Mouse (Mus musculus): Measurements from ENCODE around the gene Slc6a12. TPM values are rescaled to one million over a fixed set of nuclear protein-coding genes. Genes with fewer than 3 reads are reported as not detected.

Slc6a12 gene
- polyA plus RNA-seq, 1 experiment, result not detected

DNA sequence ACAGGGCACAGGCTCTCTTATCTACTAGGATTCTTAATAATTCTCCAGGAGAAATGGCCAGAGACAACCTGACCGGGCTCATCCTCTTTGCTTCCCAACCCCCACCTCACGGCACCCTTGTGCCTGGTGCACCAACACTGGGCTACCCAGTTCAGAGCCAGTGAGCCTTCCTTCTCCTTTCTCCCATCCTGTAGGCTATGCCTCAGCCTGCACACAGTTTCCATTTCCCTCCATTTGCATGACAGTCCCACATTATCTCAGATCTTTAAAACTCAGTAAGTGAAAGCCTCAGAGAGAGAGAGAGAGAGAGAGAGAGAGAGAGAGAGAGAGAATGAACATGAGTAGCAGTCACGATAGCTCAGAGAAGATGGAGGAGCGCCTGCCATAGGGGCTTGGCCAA lies 35.4 kb downstream of the Slc6a12 start:
- no peak for TF ChIP-seq GATA1 (IDR thresholded peaks at IDR 0.05; ENCODE audit: low read length)

DNA sequence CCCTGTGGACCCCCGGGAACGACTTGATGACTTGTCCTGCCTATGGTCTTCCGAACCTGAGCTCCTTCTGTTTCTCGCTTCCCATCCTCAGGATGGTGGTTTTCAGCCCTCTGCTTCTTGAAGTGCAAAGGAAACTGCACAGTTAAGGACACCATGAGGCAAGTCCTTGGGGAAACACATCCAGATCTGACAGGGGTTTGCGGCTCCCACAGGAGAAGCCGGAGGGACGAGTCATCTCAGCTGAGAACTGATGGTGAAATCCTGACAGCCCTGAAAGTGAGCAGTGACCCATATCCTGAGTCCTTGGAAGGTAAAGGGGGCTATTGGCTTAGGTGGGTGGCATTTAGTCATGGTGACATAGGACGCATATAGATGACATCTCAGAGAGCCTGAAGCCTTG lies 37.7 kb downstream of the Slc6a12 start:
- TF ChIP-seq GATA1 (IDR thresholded peaks at IDR 0.05; ENCODE audit: low read length), result no peak

DNA sequence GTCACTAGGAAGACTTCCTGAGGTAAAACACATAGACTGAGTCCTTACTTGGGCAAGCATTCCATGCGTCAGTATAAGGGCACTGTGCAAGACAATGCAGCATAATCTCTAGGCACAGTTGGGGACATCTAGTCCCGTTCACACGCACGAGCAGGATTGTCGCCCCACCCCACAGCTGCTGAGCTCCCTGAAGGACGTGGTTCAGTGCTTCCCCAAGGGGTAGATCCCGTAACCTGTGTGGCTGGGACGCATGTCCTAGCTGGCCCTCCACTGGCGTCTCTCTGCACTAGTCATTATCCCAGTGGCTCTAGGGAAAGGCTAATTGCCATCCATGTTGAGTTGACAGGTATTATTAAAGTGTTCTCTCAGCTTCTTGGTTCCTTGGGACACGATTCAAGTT lies 39.2 kb downstream of the Slc6a12 start:
- TF ChIP-seq GATA1 (IDR thresholded peaks at IDR 0.05; ENCODE audit: low read length), result no peak

DNA sequence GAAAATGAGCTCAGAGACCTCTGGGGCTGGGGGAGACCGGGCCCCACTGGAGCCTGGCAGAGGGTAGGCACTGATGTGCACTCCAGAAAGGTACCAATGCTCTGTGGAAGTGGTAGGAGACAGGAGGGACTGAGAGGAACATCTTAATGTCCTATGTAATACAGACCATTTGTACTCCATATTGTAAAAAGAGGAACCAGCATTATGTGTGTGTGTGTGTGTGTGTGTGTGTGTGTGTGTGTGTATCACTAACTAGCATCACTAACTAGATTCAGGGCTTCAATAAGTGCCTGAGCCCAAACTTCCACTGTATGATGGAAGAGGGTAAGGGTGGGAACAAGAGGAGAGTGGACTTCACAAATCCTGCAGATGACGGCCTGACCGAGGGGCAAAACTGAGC lies 42.5 kb downstream of the Slc6a12 start:
- TF ChIP-seq GATA1 (IDR thresholded peaks at IDR 0.05; ENCODE audit: low read length), result no peak

DNA sequence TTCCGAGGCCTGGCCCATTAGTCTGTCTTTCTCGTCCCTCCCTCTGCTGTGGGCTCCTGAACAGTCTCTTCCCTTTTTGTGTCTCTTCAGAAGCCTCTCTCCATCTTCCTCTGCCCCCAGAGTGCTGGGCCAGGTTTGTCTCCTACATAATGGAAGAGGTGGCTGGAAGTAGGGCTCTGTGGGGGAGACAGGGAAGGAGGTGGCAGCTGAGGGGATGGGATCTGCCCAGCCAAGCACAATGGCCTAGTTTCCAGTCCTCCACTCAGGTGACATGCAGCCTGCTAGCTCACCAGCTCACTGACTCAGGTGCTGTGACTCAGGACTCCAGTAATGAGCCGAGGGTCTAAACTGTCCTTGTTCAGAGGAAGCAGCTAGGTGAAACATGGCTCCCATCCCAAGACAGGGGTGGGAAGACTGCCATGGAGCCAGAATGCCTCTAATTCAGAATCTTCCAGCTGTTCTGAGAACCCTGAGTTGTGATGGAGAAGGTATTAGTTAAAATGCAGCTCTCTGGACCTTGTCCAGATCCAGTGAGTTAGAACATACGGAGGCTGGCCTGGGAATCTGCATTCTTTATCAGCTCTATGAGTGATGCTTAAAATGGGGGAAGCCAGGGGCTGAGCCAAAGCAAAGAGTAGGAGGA lies 49.9 kb downstream of the Slc6a12 start:
- TF ChIP-seq GATA1 (IDR thresholded peaks at IDR 0.05; ENCODE audit: low read length), result no peak

DNA sequence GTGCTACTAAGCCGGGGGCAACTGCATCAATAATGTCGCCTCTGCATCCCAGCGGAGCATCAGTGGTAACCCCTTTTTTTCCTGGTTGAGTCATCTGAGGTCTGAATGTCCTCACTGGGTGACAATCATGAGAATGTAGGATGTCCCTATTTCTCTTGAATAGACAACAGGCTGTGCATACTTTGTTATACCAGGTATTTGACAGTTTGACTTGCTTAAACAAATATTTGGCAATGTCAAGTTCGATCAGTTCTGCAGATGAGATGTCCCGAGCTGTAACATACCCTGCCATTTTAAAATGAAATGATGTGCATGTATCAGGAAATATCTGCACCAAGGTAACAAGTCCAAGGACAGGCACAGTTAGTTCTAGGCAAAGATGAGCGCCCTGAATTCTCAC lies 58.3 kb downstream of the Slc6a12 start:
- no peak for TF ChIP-seq GATA1 (IDR thresholded peaks at IDR 0.05; ENCODE audit: low read length)

DNA sequence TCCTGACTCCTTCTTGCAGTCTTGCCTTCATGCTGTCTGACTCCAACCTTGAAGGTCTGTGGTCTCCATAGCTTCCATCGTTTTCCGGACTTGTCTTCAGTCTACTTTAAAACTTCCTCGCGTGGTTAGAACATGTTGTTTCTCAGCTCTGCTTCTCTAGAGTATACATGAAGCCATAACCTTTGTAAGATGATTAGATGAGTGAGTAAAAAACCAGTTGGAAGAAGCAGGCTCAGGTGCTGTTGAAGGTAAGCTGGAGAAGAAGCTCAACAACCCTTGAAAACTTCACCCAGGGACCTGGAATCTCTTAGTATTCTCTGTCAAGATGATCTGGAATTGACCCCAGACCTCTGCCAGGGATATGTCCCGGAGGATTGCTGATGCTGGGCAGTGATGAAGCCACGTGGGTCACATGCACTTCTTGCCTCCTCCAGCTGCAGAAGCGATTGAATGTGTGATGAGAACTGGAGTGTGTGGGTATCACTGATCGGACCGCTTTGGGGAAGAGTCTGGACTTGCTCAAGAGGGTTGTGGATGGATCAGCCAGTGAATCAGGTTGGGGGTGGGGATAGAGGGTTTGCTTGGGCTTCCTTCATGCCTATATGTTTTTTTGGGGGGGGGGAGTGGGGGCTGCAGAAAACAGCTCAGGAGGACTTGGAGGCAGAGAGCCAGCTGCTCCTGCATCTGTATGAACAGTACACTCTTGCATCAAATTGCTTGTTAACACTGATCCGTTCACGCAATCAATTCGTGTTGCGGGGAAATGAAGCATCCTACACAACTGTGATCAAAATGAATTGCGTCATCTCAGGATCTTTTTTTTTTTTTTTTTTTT lies 59.2 kb downstream of the Slc6a12 start:
- no peak for TF ChIP-seq GATA1 (IDR thresholded peaks at IDR 0.05; ENCODE audit: low read length)

DNA sequence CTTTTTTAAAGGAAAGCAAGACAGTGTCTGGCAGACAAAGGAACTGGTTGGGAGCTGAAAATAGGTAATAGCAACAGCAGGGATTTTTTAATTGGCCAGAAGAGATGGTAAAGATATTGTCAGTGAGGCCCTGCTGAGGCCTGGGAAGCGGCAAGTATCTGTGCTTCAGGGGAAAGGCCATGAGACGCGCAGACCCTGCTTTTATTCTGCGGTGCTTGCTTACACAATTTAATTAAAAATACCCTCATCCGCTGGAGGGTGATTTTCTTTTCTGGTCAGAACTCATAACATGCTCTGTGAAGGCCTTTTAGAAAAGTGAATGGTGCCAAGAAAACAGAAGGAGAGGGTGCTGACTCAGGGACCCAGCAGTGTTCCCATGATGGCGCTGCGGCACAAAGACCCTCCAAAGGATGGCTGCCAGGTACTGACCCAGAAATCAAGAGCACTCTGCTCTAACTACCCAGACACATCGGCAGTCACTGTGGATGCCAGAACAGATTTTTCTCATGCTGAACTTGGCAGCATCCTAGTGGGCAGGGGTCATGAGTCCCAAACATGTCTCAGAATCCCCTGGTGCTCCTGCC lies 59.9 kb downstream of the Slc6a12 start:
- TF ChIP-seq GATA1 (IDR thresholded peaks at IDR 0.05; ENCODE audit: low read length), result no peak

DNA sequence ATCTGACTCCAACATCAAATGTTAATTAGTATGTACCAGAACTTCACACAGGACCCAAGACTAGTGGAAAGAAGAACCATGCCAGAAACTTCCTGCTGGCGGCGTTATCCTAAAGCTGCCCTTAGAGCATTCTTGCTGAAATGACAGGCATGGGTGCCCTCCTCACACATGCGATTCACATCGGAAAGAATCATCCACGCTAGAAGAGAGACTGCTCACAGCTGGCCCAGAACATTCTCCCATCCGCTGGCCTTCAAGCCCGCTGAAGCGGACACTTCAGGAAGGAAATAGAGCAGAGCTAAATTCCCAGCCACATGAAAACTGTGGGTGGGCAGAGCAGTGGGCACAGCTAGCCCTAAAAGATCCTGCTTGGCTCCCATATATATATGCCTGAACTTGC lies 62.4 kb downstream of the Slc6a12 start:
- TF ChIP-seq GATA1 (IDR thresholded peaks at IDR 0.05; ENCODE audit: low read length), result no peak

DNA sequence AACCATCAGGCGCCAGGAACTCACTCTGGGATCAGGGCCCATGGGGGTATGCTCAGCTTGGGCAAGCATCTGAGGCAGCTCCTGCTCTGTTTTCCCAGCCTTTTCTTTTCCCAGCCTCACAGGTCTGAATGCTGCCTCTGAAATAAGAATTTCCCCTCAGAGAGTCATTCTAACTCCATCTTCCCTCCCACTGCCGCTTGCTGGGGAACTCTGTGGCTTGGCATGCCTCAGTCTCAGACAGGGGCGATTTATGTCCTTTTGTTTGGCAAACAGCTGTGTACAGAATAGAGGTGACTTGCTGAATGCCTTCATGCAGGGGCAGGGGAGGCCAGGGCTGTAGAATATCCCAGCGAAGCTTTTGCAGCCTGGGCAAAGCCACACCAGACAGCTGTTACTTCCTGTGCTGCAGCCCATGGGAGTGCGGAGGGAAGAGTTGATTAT lies 64.7 kb downstream of the Slc6a12 start:
- TF ChIP-seq GATA1 (IDR thresholded peaks at IDR 0.05; ENCODE audit: low read length), result no peak

DNA sequence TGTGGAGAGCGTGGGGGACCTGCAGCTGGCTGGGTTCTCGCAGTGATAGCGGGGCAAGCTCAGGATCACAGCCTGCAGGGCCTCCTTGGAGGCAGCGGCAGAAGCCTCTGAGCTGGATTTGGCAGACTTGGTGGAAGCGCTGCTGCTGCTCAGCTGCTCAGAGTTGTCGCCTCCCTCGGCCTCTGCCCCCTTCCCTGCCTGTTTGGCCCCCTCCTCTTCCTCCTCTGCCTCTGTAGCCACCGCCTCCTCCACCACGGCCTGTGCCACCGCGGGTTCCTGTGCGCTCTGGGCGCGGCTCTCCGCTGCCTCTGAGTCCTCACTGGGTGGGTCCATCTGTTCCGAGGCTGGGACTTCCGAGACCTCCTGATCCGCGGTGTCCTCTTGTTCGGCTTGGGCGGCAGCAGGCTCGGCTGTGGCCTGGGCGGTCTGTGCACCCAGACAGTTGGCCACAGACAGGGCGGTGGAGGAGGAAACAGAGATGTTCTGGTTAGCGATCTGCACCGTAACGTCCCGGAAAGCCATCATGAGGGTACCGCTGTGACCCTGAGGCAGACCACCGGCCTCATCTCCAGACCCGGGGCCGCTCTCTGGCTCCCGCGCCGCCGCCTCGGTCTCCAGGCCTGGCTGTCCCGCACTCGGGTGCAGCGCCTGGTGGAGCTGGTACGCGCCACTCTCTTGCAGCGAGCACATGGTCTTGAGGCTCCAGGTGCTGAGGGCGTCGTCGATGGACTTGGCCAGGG lies 69.9 kb downstream of the Slc6a12 start:
- TF ChIP-seq GATA1 (IDR thresholded peaks at IDR 0.05; ENCODE audit: low read length), result no peak

Other genes starting within 250 kb of the Slc6a12 start
- 48.1 and 48.7 TPM in 2 replicates for gene Mical3, start 212.1 kb upstream of the Slc6a12 start, polyA plus RNA-seq (2012)
- 5.6 and 7.6 TPM in 2 replicates for gene Pex26, start 159.4 kb upstream of the Slc6a12 start, polyA plus RNA-seq (2012)
- gene Tuba8, start 132.4 kb upstream of the Slc6a12 start, polyA plus RNA-seq (2012), result not detected in 2 replicates
- gene Usp18, start 97.2 kb upstream of the Slc6a12 start, polyA plus RNA-seq (2012), result 0.08 and 0.13 TPM in 2 replicates
- 5.4 and 7.9 TPM in 2 replicates for gene Slc6a13, start 42.8 kb upstream of the Slc6a12 start, polyA plus RNA-seq (2012)
- gene Iqsec3, start 130.6 kb downstream of the Slc6a12 start, polyA plus RNA-seq (2012), result not detected in 2 replicates

Measured in G1E-ER4 (cell line).